Mouse (Mus musculus) embryonic fibroblast, embryonic 13.5 days (primary cell): ENCODE measurements around the gene Plce1. TPM values are rescaled to one million over a fixed set of nuclear protein-coding genes. Genes with fewer than 3 reads are reported as not detected.

Source experiments
- H3K27ac ChIP-seq: 2 replicates; pipeline ENCODE4 v1.5.1; 2012; ENCODE audit warnings: low read length, control low read depth, inconsistent platforms; ENCODE audit not compliant: insufficient read depth
- H3K4me1 ChIP-seq: 2 replicates; pipeline ENCODE4 v1.6.1; 2011; ENCODE audit warnings: low read length; ENCODE audit not compliant: control insufficient read depth, insufficient read depth
- H3K4me3 ChIP-seq: 2 replicates; pipeline ENCODE4 v1.5.1; 2011; ENCODE audit warnings: mild to moderate bottlenecking, control low read depth, low read length; ENCODE audit not compliant: insufficient read depth
- CTCF ChIP-seq: IDR thresholded peaks from 2 replicates; pipeline ENCODE4 v1.5.1; 2011; ENCODE audit warnings: mild to moderate bottlenecking, control low read depth, low read length, moderate library complexity, borderline replicate concordance; ENCODE audit not compliant: insufficient read depth
- POLR2A ChIP-seq: IDR thresholded peaks from 2 replicates; pipeline ENCODE4 v1.6.1; 2011; ENCODE audit warnings: low read depth, mild to moderate bottlenecking, control low read depth, low read length, moderate library complexity
- polyA plus RNA-seq: library from polyadenylated mRNA; stranded (reverse); fragments of >200 nt; gene quantifications from 2 replicates; pipeline ENCODE4 v1.2.4, GENCODE M21; 2011; ENCODE audit warnings: low read depth; ENCODE audit not compliant: missing spikeins, insufficient read length

The Plce1 gene
- polyA plus RNA-seq, 1 experiment, result 10.8 TPM

- H3K27ac ChIP-seq, result no peak overlapping the region
Observed at GRCm38 (mm10) chr19:38775548-38775947, 294.6 kb downstream of the Plce1 start.

GRCm38 (mm10) chr19:38778805-38779204 lies 297.9 kb downstream of the Plce1 start:
- H3K27ac ChIP-seq, result no peak overlapping the region
- TF ChIP-seq POLR2A, result no peak
- no peak for TF ChIP-seq CTCF
- H3K4me3 ChIP-seq, result no peak overlapping the region
- H3K4me1 ChIP-seq, result no peaks in the 10 kb centered on the region; the same call in 1 of the 2 replicates

More at GRCm38 (mm10) chr19:38775548-38775947, 294.6 kb downstream of the Plce1 start:
- Histone ChIP-seq H3K4me1 (no peaks in the 10 kb centered on the region; the same call in 1 of the 2 replicates), H3K4me3 (no peak overlapping the region)
- TF ChIP-seq POLR2A, result no peak
- no peak for TF ChIP-seq CTCF

- no peak for TF ChIP-seq CTCF
- TF ChIP-seq POLR2A, result no peak
Observed at GRCm38 (mm10) chr19:38783542-38783941, 302.6 kb downstream of the Plce1 start.

GRCm38 (mm10) chr19:38787756-38788155 lies 306.8 kb downstream of the Plce1 start:
- TF ChIP-seq CTCF, result no peak
- TF ChIP-seq POLR2A, result no peak
- Histone ChIP-seq H3K4me3 (no peak overlapping the region), H3K4me1 (no peaks in the 10 kb centered on the region), H3K27ac (no peak overlapping the region)

More at GRCm38 (mm10) chr19:38783542-38783941, 302.6 kb downstream of the Plce1 start:
- H3K27ac ChIP-seq, result no peak overlapping the region
- no peaks in the 10 kb centered on the region; the same call in 1 of the 2 replicates for H3K4me1 ChIP-seq
- no peak overlapping the region for H3K4me3 ChIP-seq

- Histone ChIP-seq H3K27ac (no peak overlapping the region), H3K4me3 (no peak overlapping the region), H3K4me1 (no peaks in the 10 kb centered on the region)
- TF ChIP-seq CTCF (no peak), POLR2A (no peak)
Observed at GRCm38 (mm10) chr19:38793563-38794045, 312.7 kb downstream of the Plce1 start.

- Histone ChIP-seq H3K27ac (no peak overlapping the region), H3K4me3 (no peak overlapping the region), H3K4me1 (no peaks in the 10 kb centered on the region)
- TF ChIP-seq CTCF (no peak), POLR2A (no peak)
Observed at GRCm38 (mm10) chr19:38796546-38796945, 315.6 kb downstream of the Plce1 start.

DNA sequence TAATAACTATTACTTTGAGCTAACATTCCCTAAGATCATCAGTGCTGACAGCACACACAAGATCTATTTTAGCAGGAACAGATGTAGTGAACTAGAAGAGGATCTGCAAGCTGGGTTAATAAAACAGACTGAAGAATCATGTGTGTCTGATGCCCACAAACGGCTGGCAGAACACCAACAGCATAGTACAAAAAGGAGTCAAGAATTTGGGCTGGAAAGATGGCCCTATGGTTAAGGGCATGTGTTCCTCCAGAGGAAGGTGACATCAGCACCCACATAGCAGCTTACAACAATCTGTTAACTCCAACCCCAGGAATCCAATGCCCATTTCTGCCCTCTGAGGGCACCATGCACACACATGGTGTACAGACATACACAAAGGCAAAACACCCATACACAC lies 317.4 kb downstream of the Plce1 start:
- Histone ChIP-seq H3K4me1 (no peaks in the 10 kb centered on the region), H3K4me3 (no peak overlapping the region), H3K27ac (no peak overlapping the region)
- TF ChIP-seq CTCF, result no peak
- TF ChIP-seq POLR2A, result no peak

DNA sequence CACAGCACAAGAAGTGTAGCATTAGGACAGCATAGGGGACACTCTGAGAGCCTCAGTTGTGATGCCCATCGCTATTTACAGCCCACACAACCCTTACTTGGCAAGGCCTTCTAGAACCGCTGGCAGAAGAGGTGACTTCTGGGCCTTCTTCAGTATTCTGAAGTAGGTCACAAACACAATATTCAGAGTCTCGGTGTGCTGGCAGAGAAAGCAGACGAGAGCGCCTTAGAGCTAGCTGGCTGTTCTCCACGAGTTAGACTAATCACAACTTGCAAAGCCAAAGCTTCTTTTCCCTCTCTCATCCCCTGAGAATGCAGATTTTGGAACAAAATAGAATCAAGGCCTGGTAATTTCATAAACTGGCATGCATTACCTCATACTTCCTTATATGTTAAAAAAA lies 317.9 kb downstream of the Plce1 start:
- Histone ChIP-seq H3K27ac (no peak overlapping the region), H3K4me3 (no peak overlapping the region), H3K4me1 (no peaks in the 10 kb centered on the region)
- no peak for TF ChIP-seq POLR2A
- no peak for TF ChIP-seq CTCF

GRCm38 (mm10) chr19:38818191-38818590 lies 337.3 kb downstream of the Plce1 start:
- TF ChIP-seq CTCF (no peak), POLR2A (no peak)
- Histone ChIP-seq H3K27ac (no peak overlapping the region), H3K4me1 (peaks cover 2% of the 10 kb centered on the region; the same call in 1 of the 2 replicates), H3K4me3 (peak overlapping the region; percentile 97)

- peak within 1 kb of the TSS; percentile 97 for H3K4me3 ChIP-seq
- H3K4me1 ChIP-seq, result peaks cover 2% of the 10 kb centered on the region; the same call in 1 of the 2 replicates
- peak; percentile 81 for TF ChIP-seq POLR2A
- peak; percentile 75 for TF ChIP-seq CTCF
- H3K27ac ChIP-seq, result no peak within 1 kb of the TSS
Observed at GRCm38 (mm10) chr19:38818766-38819426, 338.0 kb downstream of the Plce1 start, which contains the start of gene Noc3l. Gene Noc3l, minus strand, starts transcription at chr19:38819237.
